Mouse (Mus musculus): Measurements from ENCODE around the gene Ano6.

- TF ChIP-seq POLR2AphosphoS5 (IDR thresholded peaks at IDR 0.05; ENCODE audit: insufficient replicate concordance, low read depth, low read length) (no peak), GATA1 (IDR thresholded peaks at IDR 0.05; ENCODE audit: borderline replicate concordance, low read length) (no peak), CTCF (IDR thresholded peaks at IDR 0.05; ENCODE audit: low read depth, low read length) (no peak), TAL1 (conservative IDR thresholded peaks at IDR 0.05; ENCODE audit: low read depth, low read length) (no peak), GATA2 (IDR thresholded peaks at IDR 0.05; ENCODE audit: borderline replicate concordance, low read depth, low read length) (no peak)
Measured at GRCm38 (mm10) chr15:95742955-95743354, 47.7 kb upstream of the Ano6 start.
